Mouse (Mus musculus) embryonic facial prominence, embryonic 11.5 days (tissue): ENCODE results near the gene Mybl2. TPM values are rescaled to one million over a fixed set of nuclear protein-coding genes. Genes with fewer than 3 reads are reported as not detected.

Source experiments
- ATAC-seq: fragments of 200-750 bp; cut with Nextera tagmentation; replicated peaks from 2 replicates; pipeline ENCODE4 v1.8.0; 2017; ENCODE audit warnings: low read depth; ENCODE audit not compliant: insufficient number of reproducible peaks, low FRiP score, low TSS enrichment
- DNase-seq: peaks from one replicate; pipeline ENCODE4 v3.0.0-alpha.2; 2015; ENCODE audit warnings: low spot score
- H3K27ac ChIP-seq: fragments of 300-500 bp; sonication (generic); replicated peaks from 2 replicates; pipeline ENCODE4 v1.5.1; 2014; ENCODE audit warnings: mild to moderate bottlenecking, low read depth, low read length, control low read depth
- H3K27me3 ChIP-seq: fragments of 300-500 bp; sonication (generic); 2 replicates; pipeline ENCODE4 v1.6.1; 2014; ENCODE audit warnings: mild to moderate bottlenecking, low read length, moderate library complexity, mixed read lengths; ENCODE audit not compliant: control insufficient read depth, insufficient read depth
- H3K36me3 ChIP-seq: fragments of 300-500 bp; sonication (generic); replicated peaks from 2 replicates; pipeline ENCODE4 v1.6.1; 2014; ENCODE audit warnings: low read depth, mild to moderate bottlenecking, low read length, moderate library complexity, mixed read lengths; ENCODE audit not compliant: control insufficient read depth, insufficient read depth
- H3K4me1 ChIP-seq: fragments of 300-500 bp; sonication (generic); 2 replicates; pipeline ENCODE4 v1.6.1; 2014; ENCODE audit warnings: low read length, mixed read lengths; ENCODE audit not compliant: control insufficient read depth, insufficient read depth
- H3K4me2 ChIP-seq: fragments of 300-500 bp; sonication (generic); 2 replicates; pipeline ENCODE4 v1.6.1; 2014; ENCODE audit warnings: low read depth, mild to moderate bottlenecking, control low read depth, low read length, moderate library complexity
- H3K4me3 ChIP-seq: fragments of 300-500 bp; sonication (generic); 2 replicates; pipeline ENCODE4 v1.5.1; 2014; ENCODE audit warnings: low read depth, low read length, control low read depth
- H3K9ac ChIP-seq: fragments of 300-500 bp; sonication (generic); replicated peaks from 2 replicates; pipeline ENCODE4 v1.6.1; 2014; ENCODE audit warnings: mild to moderate bottlenecking, control low read depth, low read length
- H3K9me3 ChIP-seq: fragments of 300-500 bp; sonication (generic); replicated peaks from 2 replicates; pipeline ENCODE4 v1.6.1; 2016; ENCODE audit warnings: mild to moderate bottlenecking, low read length, inconsistent platforms, mixed read lengths; ENCODE audit not compliant: control insufficient read depth
- WGBS: fragments of 180-500 bp; shearing (Covaris S2); extraction: QIAGEN DNeasy Blood & Tissue Kit; methylation state at CpG from one replicate; pipeline ENCODE4 v1.1.7; 2014; 5-methylcytosine and 5-hydroxymethylcytosine counted together
- polyA plus RNA-seq: library from polyadenylated mRNA; unstranded; fragments of >200 nt; fragmentation: Nextera tagmentation; extraction: Ambion mirVana; gene quantifications from 2 replicates; pipeline ENCODE4 v1.2.1, GENCODE M21; 2014

Mybl2 gene
- polyA plus RNA-seq = 25.6 TPM in 2 replicates

GRCm38 (mm10) chr2:163054335-163054840 is at the start of gene Mybl2:
TSS of gene Mybl2 (plus strand) at chr2:163054687.
- no peaks in the 10 kb centered on the region for H3K36me3 ChIP-seq
- ATAC-seq = peak; percentile 98
- peak; percentile 98 for DNase-seq
- H3K27ac ChIP-seq = peak within 1 kb of the TSS; percentile 52
- peak within 1 kb of the TSS; percentile 73 for H3K4me3 ChIP-seq
- under 1% methylated on average over 48 of the region's 48 CpGs for WGBS
- peak within 1 kb of the TSS; percentile 97 for H3K4me2 ChIP-seq
- H3K27me3 ChIP-seq = no peaks in the 10 kb centered on the region; the same call in 1 of the 2 replicates
- H3K4me1 ChIP-seq = no peaks in the 10 kb centered on the region; the same call in 1 of the 2 replicates
- H3K9ac ChIP-seq = peak within 1 kb of the TSS; percentile 84
- H3K9me3 ChIP-seq = no peaks in the 10 kb centered on the region

- DNase-seq (no peak), ATAC-seq (no peak)
- no peaks in the 10 kb centered on the region for H3K4me1 ChIP-seq
- no peaks in the 10 kb centered on the region for H3K9me3 ChIP-seq
- H3K27ac ChIP-seq = no peak overlapping the region
- H3K36me3 ChIP-seq = no peaks in the 10 kb centered on the region
- no peak overlapping the region for H3K9ac ChIP-seq
- H3K4me3 ChIP-seq = no peak overlapping the region
- H3K4me2 ChIP-seq = no peak overlapping the region
- WGBS = 81% methylated on average over 4 of the region's 4 CpGs
- no peaks in the 10 kb centered on the region for H3K27me3 ChIP-seq
Observed at GRCm38 (mm10) chr2:163007299-163007698, 47.2 kb upstream of the Mybl2 start.

- H3K27ac ChIP-seq = no peak within 1 kb of the TSS
- under 1% methylated on average over 57 of the region's 57 CpGs for whole genome bisulfite sequencing
- peak within 1 kb of the TSS; percentile 84 for H3K4me3 ChIP-seq
- H3K9me3 ChIP-seq = no peaks in the 10 kb centered on the region
- ATAC-seq (peak; percentile 92), DNase-seq (peak; percentile 92)
- H3K9ac ChIP-seq = peak within 1 kb of the TSS; percentile 87
- H3K4me1 ChIP-seq = no peaks in the 10 kb centered on the region
- H3K27me3 ChIP-seq = no peaks in the 10 kb centered on the region
- peak within 1 kb of the TSS; percentile 44 for H3K4me2 ChIP-seq
- H3K36me3 ChIP-seq = no peaks in the 10 kb centered on the region
Observed at GRCm38 (mm10) chr2:163016916-163017743, 37.4 kb upstream of the Mybl2 start, which contains the start of gene Ift52. TSS of gene Ift52 (plus strand) at chr2:163017354.

- WGBS = 91% methylated on average over 5 of the region's 5 CpGs
- H3K27me3 ChIP-seq = no peaks in the 10 kb centered on the region
- H3K4me2 ChIP-seq = no peak overlapping the region
- ATAC-seq (no peak), DNase-seq (no peak)
- no peaks in the 10 kb centered on the region; the same call in 1 of the 2 replicates for H3K36me3 ChIP-seq
- H3K27ac ChIP-seq = no peak overlapping the region
- H3K9ac ChIP-seq = no peak overlapping the region
- H3K4me1 ChIP-seq = no peaks in the 10 kb centered on the region
- H3K9me3 ChIP-seq = no peaks in the 10 kb centered on the region
- no peak overlapping the region for H3K4me3 ChIP-seq
Observed at GRCm38 (mm10) chr2:163031289-163031688, 23.2 kb upstream of the Mybl2 start.

GRCm38 (mm10) chr2:163031757-163032156 is 22.7 kb upstream of the Mybl2 start:
- Histone ChIP-seq H3K4me3 (no peak overlapping the region), H3K4me2 (no peak overlapping the region), H3K27me3 (no peaks in the 10 kb centered on the region), H3K9me3 (no peaks in the 10 kb centered on the region), H3K4me1 (no peaks in the 10 kb centered on the region), H3K27ac (no peak overlapping the region), H3K36me3 (no peaks in the 10 kb centered on the region; the same call in 1 of the 2 replicates), H3K9ac (no peak overlapping the region)
- WGBS = 80% methylated on average over 2 of the region's 2 CpGs
- ATAC-seq (no peak), DNase-seq (no peak)

GRCm38 (mm10) chr2:163032622-163033021 is 21.9 kb upstream of the Mybl2 start:
- Histone ChIP-seq H3K36me3 (no peaks in the 10 kb centered on the region; the same call in none of the 2 replicates), H3K27ac (no peak overlapping the region), H3K4me1 (no peaks in the 10 kb centered on the region), H3K4me2 (no peak overlapping the region), H3K4me3 (no peak overlapping the region), H3K27me3 (no peaks in the 10 kb centered on the region), H3K9ac (no peak overlapping the region), H3K9me3 (no peaks in the 10 kb centered on the region)
- DNase-seq (peak; percentile 18), ATAC-seq (no peak)
- WGBS = 34% methylated on average over 4 of the region's 4 CpGs

- 87% methylated on average over 7 of the region's 7 CpGs for WGBS
- Histone ChIP-seq H3K9ac (no peak overlapping the region), H3K4me1 (no peaks in the 10 kb centered on the region), H3K9me3 (no peaks in the 10 kb centered on the region), H3K27ac (no peak overlapping the region), H3K4me3 (no peak overlapping the region), H3K36me3 (peaks cover 2% of the 10 kb centered on the region), H3K4me2 (no peak overlapping the region), H3K27me3 (no peaks in the 10 kb centered on the region)
- no peak for ATAC-seq
- DNase-seq = no peak
Observed at GRCm38 (mm10) chr2:163039940-163040339, 14.5 kb upstream of the Mybl2 start.

- no peak overlapping the region for H3K9ac ChIP-seq
- no peaks in the 10 kb centered on the region for H3K9me3 ChIP-seq
- 4% methylated on average over 10 of the region's 10 CpGs for WGBS
- no peak overlapping the region for H3K4me3 ChIP-seq
- DNase-seq (peak; percentile 83), ATAC-seq (no peak)
- no peaks in the 10 kb centered on the region for H3K27me3 ChIP-seq
- no peak overlapping the region for H3K27ac ChIP-seq
- no peaks in the 10 kb centered on the region; the same call in 1 of the 2 replicates for H3K36me3 ChIP-seq
- no peak overlapping the region for H3K4me2 ChIP-seq
- no peaks in the 10 kb centered on the region for H3K4me1 ChIP-seq
Observed at GRCm38 (mm10) chr2:163048125-163048524, 6.4 kb upstream of the Mybl2 start.
